Mouse (Mus musculus) ES-Bruce4 (cell line): ENCODE data around the gene Plekho2.

Source experiments
- CTCF ChIP-seq: IDR thresholded peaks from one replicate; pipeline ENCODE4 v1.8.1; 2011; ENCODE audit warnings: low read depth, low read length
- EP300 ChIP-seq: IDR thresholded peaks from 2 replicates; pipeline ENCODE4 v1.6.1; 2011; ENCODE audit warnings: low read depth, low read length; ENCODE audit not compliant: insufficient read depth

GRCm38 (mm10) chr9:65576861-65577510 lies 2.9 kb downstream of the Plekho2 start:
- TF ChIP-seq CTCF, result no peak
- TF ChIP-seq EP300, result no peak
